Mouse (Mus musculus) fibroblast of lung, adult 2 months (primary cell): ENCODE results near the gene Shisal2b.
"Not testable (repeated sequence)": the region's sequence is repeated elsewhere in the genome, so short reads cannot be mapped to it uniquely, and the experiment has no call there.

Source experiments
- DNase-seq: peaks from one replicate; pipeline ENCODE4 v3.0.0-alpha.2; 2011; ENCODE audit warnings: low read depth

Shisal2b gene

GRCm38 (mm10) chr13:104863127-104863979, at the start of gene Shisal2b:
Gene Shisal2b (minus strand): TSS chr13:104863893.
- peak; percentile 9 for DNase-seq

- not testable (repeated sequence) for DNase-seq
Observed at GRCm38 (mm10) chr13:104911626-104912025, 47.9 kb upstream of the Shisal2b start.

DNA sequence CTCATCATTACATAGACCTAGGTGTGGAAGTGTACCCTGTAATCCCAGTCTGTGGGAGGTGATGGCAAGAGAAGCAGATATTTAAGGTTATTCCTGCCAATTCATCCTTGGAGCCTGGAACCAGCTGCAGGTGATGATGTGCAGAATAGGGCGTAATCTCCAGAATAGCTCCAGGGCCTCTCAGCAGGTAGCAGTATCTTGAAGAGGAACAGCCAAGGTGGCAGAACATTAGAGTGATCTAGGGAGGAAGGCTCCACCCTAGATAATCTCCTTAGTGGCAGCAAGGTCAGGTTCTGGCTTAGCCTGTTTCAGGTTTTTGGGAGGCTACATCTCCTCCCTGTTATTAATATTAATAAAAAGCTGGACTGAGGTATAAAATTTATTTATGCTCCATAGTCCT, 47.3 kb upstream of the Shisal2b start:
- DNase-seq, result not testable (repeated sequence)

GRCm38 (mm10) chr13:104908691-104909090, 45.0 kb upstream of the Shisal2b start:
- no peak for DNase-seq

- no peak for DNase-seq
Observed at GRCm38 (mm10) chr13:104894771-104895170, 31.1 kb upstream of the Shisal2b start.

DNA sequence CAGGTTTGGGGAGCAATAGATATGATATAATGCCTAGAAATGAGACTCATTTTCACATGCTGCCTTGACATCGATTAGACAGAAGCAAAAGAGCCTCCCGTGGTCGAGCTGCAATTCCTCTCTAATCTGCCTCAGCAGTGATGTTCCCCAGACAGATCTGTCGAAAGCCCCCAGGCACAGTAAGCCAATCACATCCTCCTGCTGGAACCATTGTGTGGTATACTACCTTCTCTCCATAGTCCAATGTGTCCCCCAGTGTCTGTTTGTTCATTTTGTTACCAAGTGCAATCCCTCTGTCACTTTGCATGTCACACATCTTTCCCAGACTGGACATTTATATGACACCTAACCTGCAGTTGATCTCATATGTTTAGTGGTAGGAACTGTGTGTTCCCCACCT, 28.6 kb upstream of the Shisal2b start:
- no peak for DNase-seq

GRCm38 (mm10) chr13:104886308-104887032, 22.8 kb upstream of the Shisal2b start:
- DNase-seq, result no peak

DNA sequence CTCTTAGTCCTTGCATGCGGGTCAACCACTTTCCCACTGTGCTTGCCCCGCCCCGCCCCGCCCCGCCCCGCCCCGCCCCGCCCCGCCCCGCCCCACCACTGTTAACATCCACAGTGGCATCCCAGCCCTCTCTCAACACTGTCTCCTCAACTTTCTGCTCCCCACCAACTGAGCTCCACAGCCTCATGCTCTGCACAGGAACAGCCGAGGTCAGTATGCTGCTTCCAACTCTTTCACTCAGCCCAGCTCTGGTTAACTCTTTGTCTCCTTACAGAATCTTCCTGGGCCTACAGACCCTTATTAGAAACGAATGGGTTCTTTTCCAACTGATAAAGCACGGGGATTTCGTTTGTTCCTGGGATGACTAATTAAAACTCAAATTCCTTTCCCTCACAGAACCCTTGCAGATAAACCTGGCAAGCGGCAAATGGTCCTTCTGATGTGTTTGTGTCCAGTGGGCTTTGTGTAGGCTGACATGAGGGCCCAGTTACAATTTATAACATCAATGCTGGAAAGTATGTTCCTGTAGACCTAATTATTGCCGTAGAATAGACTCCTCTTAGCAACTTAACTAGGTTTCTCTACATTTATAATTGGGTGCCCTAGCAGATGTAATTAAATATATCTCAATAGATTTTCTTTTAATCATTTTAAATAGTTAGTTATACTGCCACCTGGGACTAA, 20.0 kb upstream of the Shisal2b start:
- DNase-seq, result no peak

GRCm38 (mm10) chr13:104878508-104878907, 14.8 kb upstream of the Shisal2b start:
- DNase-seq, result no peak

- no peak for DNase-seq
Observed at GRCm38 (mm10) chr13:104869907-104870306, 6.2 kb upstream of the Shisal2b start.

GRCm38 (mm10) chr13:104866726-104867125, 3.0 kb upstream of the Shisal2b start:
- no peak for DNase-seq

GRCm38 (mm10) chr13:104853645-104854044, 10.0 kb downstream of the Shisal2b start:
- DNase-seq, result no peak

DNA sequence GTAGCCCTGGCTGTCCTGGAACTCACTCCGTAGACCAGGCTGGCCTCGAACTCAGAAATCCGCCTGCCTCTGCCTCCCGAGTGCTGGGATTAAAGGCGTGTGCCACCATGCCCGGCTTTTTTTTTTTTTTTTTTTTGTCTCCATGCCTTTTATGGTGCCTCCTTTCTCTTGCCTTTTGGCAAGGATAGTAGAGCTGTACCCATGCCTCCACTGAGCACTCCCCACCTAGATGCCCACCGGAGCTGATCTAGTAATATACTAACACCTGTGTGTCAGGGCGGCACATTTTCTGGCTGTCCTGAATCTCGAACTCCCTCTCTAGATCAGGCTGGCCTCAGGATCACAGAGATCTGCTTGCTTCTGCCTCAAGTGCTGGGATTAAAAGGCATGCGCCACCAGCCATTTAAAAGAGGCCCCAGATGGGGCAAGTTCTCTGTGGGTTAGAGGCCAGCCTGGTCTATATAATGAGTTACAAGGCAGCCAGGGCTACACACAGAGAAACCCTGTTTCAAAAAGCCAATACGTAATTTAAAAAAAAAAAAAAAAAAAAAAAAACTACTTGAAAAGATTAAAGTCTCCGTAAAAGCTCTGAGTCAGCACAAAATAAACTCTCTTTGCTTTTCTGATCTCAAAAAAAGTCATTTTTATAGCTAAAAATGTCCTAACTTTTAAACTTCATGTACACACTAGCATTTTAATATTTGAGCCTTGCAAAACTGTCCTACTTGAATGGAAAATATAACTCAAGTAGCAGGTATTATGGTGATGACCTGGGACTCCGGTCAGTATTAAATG, 20.2 kb downstream of the Shisal2b start:
- no peak for DNase-seq

DNA sequence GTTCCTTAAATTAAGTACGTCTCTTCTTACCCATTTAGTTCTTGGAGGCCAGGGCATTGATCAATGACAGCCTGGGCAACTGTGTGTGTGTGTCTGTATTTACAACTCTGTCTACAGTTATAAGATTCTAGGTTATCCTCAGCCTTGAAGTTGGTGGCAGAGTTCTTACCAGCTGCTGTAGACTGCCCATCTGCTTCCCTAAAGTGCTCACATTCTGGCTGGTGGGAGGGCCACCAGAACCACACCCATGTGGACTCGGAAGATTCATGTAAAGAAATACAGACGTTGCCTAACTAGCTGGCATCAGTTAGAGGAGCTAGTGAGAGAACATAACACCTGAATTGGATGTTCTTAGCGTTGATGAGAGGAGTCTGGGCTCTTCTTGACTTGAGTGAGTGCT, 21.8 kb downstream of the Shisal2b start:
- no peak for DNase-seq

- no peak for DNase-seq
Observed at GRCm38 (mm10) chr13:104837628-104838027, 26.1 kb downstream of the Shisal2b start.

- no peak for DNase-seq
Observed at GRCm38 (mm10) chr13:104832811-104833210, 30.9 kb downstream of the Shisal2b start.

DNA sequence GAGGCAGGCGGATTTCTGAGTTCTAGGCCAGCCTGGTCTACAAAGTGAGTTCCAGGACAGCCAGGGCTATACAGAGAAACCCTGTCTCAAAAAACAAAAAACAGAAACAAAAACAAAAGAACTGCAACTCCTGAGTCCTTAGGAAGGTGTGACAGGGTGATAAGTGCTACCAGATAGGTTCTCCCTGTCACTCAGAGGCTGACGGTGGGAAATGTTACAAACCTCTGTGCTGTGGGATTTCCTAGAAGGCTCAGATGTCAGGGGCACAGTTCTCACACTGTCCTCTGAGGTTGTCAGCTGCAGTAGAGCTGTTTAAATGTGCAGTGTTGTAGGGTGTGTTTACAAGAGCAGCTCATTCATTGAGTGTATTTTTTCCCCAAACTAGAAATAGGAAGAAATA, 38.2 kb downstream of the Shisal2b start:
- DNase-seq, result no peak

DNA sequence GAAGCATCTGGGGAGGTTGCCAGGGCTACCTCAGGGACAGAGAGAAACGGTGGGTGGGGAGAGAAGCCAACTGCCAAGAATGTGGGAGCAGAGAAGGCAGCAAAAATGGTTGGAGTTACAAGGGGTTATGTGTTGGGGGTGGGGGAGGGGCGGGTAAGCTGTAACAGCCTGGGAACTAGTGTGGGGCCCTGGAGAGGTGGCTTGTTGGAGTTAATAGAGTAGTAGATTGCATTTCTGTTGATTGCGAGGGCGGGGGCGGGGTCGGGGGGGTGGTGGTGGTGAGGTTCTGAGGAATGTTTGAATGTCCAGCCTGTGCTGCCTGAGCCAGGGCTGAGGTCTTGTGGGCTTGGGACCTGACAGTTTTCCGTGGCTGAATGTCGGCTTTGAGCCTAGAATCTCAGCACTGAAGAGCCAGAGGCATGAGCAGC, 41.3 kb downstream of the Shisal2b start:
- peak; percentile 24 for DNase-seq

GRCm38 (mm10) chr13:104821908-104822307, 41.8 kb downstream of the Shisal2b start:
- no peak for DNase-seq

GRCm38 (mm10) chr13:104821192-104821591, 42.5 kb downstream of the Shisal2b start:
- DNase-seq, result no peak

GRCm38 (mm10) chr13:104817696-104818095, 46.0 kb downstream of the Shisal2b start:
- DNase-seq, result no peak
